Mouse (Mus musculus) embryo, embryonic 9.5 days (tissue): ENCODE results near the gene Gm13762.
"Not testable (repeated sequence)": the region's sequence is repeated elsewhere in the genome, so short reads cannot be mapped to it uniquely, and the experiment has no call there.

Source experiments
- DNase-seq: peaks from one replicate; pipeline ENCODE4 v3.0.0-alpha.2; 2017; ENCODE audit errors: extremely low spot score

Gene Gm13762

DNA sequence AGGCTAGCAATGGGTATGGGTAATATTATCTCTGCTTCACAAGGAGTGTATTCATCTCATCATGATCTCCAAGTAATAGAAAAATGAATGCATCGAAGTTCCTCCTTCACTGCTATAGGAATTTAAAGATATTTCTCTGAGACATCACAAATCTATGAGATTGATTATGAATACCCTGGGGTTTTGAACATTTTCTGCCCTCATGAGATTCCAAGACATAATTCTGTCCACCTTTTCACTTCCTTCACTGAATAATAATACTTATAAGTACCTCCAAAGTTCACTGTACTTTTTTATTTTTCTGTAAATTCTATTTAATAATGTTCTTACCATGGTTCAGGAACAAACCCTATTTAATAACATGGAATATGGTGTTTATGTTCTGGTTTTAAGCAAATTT, at the start of gene Gm13762:
Gene Gm13762 (minus strand): TSS at position 101 of the 400 bp plus-strand sequence.
- DNase-seq = no peak

- DNase-seq = not testable (repeated sequence)
These were observed 41.4 kb upstream of the Gm13762 start for GRCm38 (mm10) chr2:89021436-89021835.

DNA sequence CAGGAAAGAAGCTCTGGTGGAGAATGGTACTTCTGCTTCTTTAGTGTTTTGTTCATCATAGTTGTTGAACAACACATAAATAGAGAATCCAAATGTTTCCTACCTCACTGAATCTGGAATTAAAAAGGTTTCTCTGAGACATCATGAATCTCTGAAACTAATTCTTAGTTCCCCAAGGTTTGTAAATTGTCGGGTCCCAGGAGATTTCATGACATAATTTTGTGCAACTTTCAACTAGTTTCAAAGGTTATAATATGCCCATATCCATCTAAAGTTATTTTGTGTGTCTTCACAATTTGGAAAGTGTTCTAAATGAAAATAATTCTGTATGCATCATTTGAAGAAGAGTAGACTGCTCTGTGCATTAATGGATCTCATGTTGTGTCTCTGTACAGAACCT, 38.2 kb upstream of the Gm13762 start, which contains the start of gene Olfr1216:
Gene Olfr1216 (minus strand): TSS at position 101 of the 400 bp plus-strand sequence.
- DNase-seq = no peak

DNA sequence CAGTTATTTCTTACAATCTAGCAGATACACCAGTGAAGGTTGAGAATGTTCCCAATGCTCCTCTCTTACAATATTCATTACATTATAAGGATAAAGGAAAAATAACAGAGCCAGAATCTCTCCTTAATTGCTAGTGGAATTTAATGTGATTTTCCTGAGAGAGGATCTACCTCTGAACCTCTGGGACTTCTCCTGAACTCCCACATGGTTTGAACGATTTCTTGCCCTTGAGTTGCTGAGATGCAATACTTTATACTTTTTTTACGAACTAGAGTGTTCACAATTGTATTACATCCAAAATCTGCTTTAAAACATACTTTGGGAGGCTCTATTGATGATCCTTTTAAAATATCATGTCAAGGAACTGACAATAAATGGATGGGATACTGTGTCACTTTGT, 26.8 kb upstream of the Gm13762 start, which contains the start of gene Olfr1215:
Gene Olfr1215 (minus strand): TSS at position 101 of the 400 bp plus-strand sequence.
- no peak for DNase-seq

- DNase-seq = no peak
These were observed 12.5 kb upstream of the Gm13762 start, which contains the start of gene Olfr1214 for GRCm38 (mm10) chr2:88992553-88992952. TSS of gene Olfr1214 (minus strand) at chr2:88992653.

DNA sequence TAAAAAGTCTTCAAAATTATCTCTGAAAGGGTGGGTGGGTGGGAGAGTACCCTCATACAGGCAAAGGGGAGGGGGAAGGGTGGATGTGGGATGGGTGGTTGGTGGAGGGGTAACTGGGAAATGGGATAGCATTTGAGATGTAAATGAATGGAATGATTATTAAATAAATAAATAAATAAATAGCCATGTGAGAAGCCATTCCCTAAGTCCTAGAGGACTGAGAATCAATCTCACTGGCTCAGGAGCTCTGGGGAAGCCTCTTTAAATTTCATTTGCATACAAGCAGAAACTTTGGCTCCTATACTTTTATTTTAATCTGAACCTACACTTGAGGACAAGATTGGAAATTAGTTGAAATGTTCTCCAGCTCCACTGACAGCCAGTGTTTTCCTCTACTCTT, 26.4 kb downstream of the Gm13762 start, which contains the start of gene Olfr1212:
Gene Olfr1212 (plus strand): TSS at position 301 of the 400 bp plus-strand sequence.
- no peak for DNase-seq

GRCm38 (mm10) chr2:88938011-88938410, 42.1 kb downstream of the Gm13762 start, which contains the start of gene Olfr1211:
TSS of gene Olfr1211 (minus strand) at chr2:88938111.
- DNase-seq = no peak
